Comparison of ENCODE assay signal across 8 mouse cellular contexts in genomic region chr7:126701070-126701469, GRCm38 (mm10). TPM values are rescaled to one million over a fixed set of nuclear protein-coding genes. Genes with fewer than 3 reads are reported as not detected.
DNase-seq lines count a peak whose midpoint lies in the region; ATAC-seq and TF ChIP-seq lines count a peak whose summit lies in the region.

No protein-coding gene starts in this region.

- CTCF ChIA-PET in Patski (lab: Charles Lee), result interaction anchor here (1.0 to 1.5 kb wide), 3 partner anchors 12 to 54 kb away, joined by 3 read pairs; no protein-coding TSS in a partner anchor

- peak overlapping the region; percentile 73 for H3K4me2 ChIP-seq in hindbrain, embryonic 15.5 days

- no peak for DNase-seq in Patski (ENCODE audit: low read depth, low spot score)
- peak; percentile 95 to 98 for DNase-seq in cerebellum, postnatal 14 days
- peak; percentile 91 to 93 for DNase-seq in frontal cortex, postnatal 36 days (ENCODE audit: low spot score in 2 of 2)
- peak; percentile 82 for DNase-seq in left cerebral cortex, adult 11 months (ENCODE audit: low spot score)
- DNase-seq in lung, postnatal 4 days, result peak; percentile 87 to 93
- peak; percentile 93 for DNase-seq in retina, postnatal 1 day
- peak; percentile 60 to 85 for DNase-seq in urinary bladder, adult 18-20 months (ENCODE audit: low spot score in 2 of 2)

- H3K4me3 ChIP-seq in hindbrain, embryonic 15.5 days, result peak overlapping the region; percentile 9

- H3K36me3 ChIP-seq in hindbrain, embryonic 15.5 days, result peaks cover 6% of the 10 kb centered on the region

- WGBS in hindbrain, embryonic 15.5 days, result 2% methylated on average over 11 of the region's 11 CpGs

- ATAC-seq in Patski, result peak; percentile 63
- ATAC-seq in hindbrain, embryonic 15.5 days (ENCODE audit: low FRiP score, low read depth), result 0 out of 2 replicates have a peak, but pooled peaks have one; percentile 17

- H3K9ac ChIP-seq in hindbrain, embryonic 15.5 days, result peak overlapping the region; percentile 21; the same call in 1 of the 2 replicates

- H3K27me3 ChIP-seq in Patski, result peaks cover 5% of the 10 kb centered on the region
- H3K27me3 ChIP-seq in hindbrain, embryonic 15.5 days, result no peaks in the 10 kb centered on the region

- POLR2A ChIA-PET in Patski (lab: Charles Lee), result no interaction called here

- TF ChIP-seq CTCF in Patski (IDR thresholded peaks at IDR 0.05), result no peak

- in situ Hi-C loops in Patski (cut with MboI; ENCODE audit: low pct_unique_long_range_greater_than_20kb), result no loop called here

- peaks cover 66% of the 10 kb centered on the region for H3K4me1 ChIP-seq in hindbrain, embryonic 15.5 days (replicated peaks)

- no peaks in the 10 kb centered on the region for H3K9me3 ChIP-seq in hindbrain, embryonic 15.5 days

- 0 out of 2 replicates have a peak overlapping the region, but pooled peaks have one; percentile 26 for H3K27ac ChIP-seq in hindbrain, embryonic 15.5 days (replicated peaks)

RNA-seq across cellular contexts. Expression of gene Slx1b, which starts 5.5 kb away (rescaled TPM):
- polyA plus RNA-seq in Patski (2021), result 14.8 TPM
- 16.2 and 16.7 TPM in 2 replicates for polyA plus RNA-seq in hindbrain, embryonic 15.5 days (2015; fragmentation: Nextera tagmentation; extraction: Ambion mirVana)

RNA-seq across cellular contexts. Expression of gene Bola2, which starts 5.9 kb away (rescaled TPM):
- 102 TPM for polyA plus RNA-seq in Patski (2021)
- 139 and 143 TPM in 2 replicates for polyA plus RNA-seq in hindbrain, embryonic 15.5 days (2015; fragmentation: Nextera tagmentation; extraction: Ambion mirVana)

RNA-seq across cellular contexts. Expression of gene Coro1a, which starts 6.5 kb away (rescaled TPM):
- polyA plus RNA-seq in Patski (2021), result 1.3 TPM
- polyA plus RNA-seq in hindbrain, embryonic 15.5 days (2015; fragmentation: Nextera tagmentation; extraction: Ambion mirVana), result 104 and 108 TPM in 2 replicates

RNA-seq across cellular contexts. Expression of gene Sult1a1, which starts 24.8 kb away (rescaled TPM):
- 0.62 TPM for polyA plus RNA-seq in Patski (2021)
- polyA plus RNA-seq in hindbrain, embryonic 15.5 days (2015; fragmentation: Nextera tagmentation; extraction: Ambion mirVana), result 7.3 and 10.5 TPM in 2 replicates

RNA-seq across cellular contexts. Expression of gene Sgf29, which starts 52.0 kb away (rescaled TPM):
- 21.1 TPM for polyA plus RNA-seq in Patski (2021)
- 58.7 and 61.0 TPM in 2 replicates for polyA plus RNA-seq in hindbrain, embryonic 15.5 days (2015; fragmentation: Nextera tagmentation; extraction: Ambion mirVana)

Comparison
In these comparisons a context has a peak if more than half of its experiments do, and no peak if none do; other contexts are left out.
1. RNA of gene Coro1a, which starts 6.5 kb away (polyA plus RNA-seq): 104 to 108 TPM in hindbrain, embryonic 15.5 days; 1.3 TPM in Patski (single experiment); every median in the first group is over 10 times any median in the second.